Mouse (Mus musculus): ENCODE data around the gene Fam227b. TPM values are rescaled to one million over a fixed set of nuclear protein-coding genes. Genes with fewer than 3 reads are reported as not detected.
A peak's percentile ranks its signal among the peaks of the same experiment; 100 is the strongest.

Fam227b gene
- total RNA-seq (2021): under 1 TPM in 1 of 2 experiments, not detected in 1; 0.19 TPM
- long read RNA-seq, experiment 1: 0 reads
- long read RNA-seq, experiment 2, partial matches to known transcripts: 0 of 1 reads
- long read RNA-seq, experiment 2, other reads (novel, unspliced or antisense): 1 of 1 reads

DNA sequence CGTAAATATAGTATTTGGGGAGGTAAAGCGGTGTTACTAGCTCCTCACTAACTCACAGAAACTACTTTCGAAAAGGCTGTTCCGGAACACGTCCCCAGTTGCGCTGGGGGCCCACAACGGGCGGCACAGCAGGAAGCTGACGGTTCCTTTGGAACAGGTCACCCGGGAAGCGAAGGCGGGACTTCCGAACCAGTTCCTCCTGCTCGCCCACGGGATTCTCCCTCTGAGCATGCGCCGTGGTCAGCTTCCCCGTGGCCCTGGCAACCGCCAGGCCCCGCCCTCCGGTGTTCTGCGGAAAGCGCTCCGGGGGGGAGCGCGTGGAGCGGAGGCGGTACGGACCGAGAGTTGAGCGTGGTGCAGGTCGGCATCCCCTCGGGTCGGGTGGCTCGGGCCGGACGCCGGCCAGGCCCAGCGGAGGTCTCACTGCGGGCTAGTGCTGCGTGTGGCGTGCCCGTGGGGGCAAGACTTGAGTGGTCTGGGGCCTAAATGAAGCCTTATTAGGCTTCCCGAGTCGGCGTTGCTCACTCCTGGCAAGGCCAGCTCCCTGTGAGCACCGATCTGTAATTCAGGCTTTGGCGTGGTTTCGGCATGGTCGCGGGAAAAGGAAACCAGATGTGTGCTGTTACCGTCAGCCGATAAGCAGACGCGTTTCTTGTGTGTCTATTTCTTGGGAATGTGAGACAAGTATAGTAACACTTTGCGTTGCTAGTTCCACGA lies at the start of gene Fam227b, which contains the start of gene Dtwd1:
Fam227b (minus strand) TSS at position 150 of the 717 bp plus-strand sequence.
Dtwd1 (plus strand) TSS at position 287 of the 717 bp plus-strand sequence.
- peak; percentile 99 for DNase-seq (ENCODE audit: low spot score in 2 of 2)

DNA sequence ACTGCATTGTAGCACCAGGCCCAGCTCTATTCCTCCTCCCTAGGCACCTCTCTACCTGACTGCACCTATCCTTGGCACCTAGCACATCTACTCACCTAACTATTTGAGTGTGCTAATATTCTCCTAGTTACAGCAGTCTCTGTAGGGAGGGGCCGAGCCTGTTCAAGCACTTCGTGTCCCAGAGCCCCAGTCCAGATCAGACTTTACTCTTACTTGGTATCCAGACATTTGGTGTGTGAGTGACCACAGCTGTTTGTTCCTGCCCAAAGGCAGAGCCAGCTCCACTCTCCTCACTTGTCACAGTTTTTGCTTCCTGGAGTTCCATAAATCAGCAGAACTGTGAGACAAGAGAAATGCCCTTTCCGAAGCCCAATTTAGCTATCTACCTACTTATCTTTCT lies 47.2 kb upstream of the Fam227b start:
- no peak for DNase-seq (ENCODE audit: low spot score in 2 of 2)

DNA sequence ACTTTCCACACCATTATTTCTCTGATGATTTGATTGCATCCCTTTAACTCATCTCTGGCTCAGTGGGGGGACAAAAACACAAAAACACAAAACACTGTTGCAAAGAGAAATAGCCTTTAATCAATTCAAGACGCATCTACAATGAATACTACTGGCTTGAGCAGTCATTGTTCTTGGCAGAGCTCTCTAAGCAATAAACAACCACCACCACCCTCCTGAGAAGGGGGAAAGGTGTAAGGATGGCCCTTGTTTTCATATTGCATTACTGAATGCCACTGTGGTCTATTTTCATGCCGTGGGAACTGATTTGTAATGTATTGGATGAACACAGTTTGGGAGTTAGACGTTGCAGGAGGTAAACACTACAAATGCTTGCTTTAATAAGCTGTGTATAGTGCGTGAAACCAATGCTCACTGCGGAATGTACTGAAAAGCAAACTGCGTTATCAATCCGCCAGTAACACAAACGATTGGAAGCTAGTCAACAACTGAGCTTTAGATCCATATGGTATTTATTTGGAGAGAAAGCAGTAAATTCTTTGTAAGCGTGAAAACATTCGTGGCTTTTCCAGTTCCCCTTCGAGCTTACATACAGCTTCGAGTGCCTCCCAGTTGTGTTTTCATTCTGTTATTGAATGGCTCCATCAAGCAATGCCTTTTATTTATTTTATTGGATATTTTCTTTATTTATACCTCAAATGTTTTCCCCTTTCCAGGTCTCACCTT lies 44.0 kb upstream of the Fam227b start:
- DNase-seq (ENCODE audit: low spot score in 2 of 2): no peak

DNA sequence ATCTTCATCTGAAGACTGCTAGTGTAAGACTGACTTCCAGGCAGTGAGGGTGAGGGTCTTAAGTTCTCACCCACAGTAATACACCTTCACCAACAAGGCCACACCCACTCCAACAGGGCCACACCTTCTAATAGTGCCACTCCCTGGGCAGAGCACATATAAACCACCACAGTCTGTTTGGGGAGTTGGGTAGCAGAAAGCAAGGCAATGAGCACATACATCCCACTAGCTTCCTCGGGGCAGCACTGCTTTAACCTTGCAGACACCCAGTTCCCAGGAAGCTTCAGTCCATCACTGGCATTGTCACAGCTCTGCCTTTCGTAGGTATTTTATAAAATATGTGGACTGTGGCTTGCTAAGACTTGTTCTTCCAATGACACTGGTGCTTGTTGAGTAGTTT lies 40.3 kb upstream of the Fam227b start:
- DNase-seq (ENCODE audit: low spot score in 2 of 2): no peak

DNA sequence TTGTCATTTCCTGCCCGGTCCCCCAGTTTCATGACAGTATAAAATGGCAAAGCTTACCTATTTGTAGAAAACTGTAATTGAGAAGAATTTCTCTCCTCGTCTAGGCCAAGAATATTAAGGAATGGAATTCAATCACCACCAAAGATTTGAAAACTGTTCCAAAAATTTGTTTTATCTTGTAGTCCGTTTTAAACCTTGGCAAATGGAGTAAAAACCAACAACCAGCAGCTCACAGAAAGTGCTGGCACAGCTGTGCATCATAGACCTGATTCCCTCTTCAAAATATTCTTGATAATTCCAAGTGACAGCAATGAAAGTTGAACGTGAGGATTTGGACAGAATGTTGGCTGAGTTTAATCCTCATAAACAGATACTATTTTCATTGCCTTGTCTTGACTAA lies 39.5 kb upstream of the Fam227b start:
- no peak for DNase-seq (ENCODE audit: low spot score in 2 of 2)

DNA sequence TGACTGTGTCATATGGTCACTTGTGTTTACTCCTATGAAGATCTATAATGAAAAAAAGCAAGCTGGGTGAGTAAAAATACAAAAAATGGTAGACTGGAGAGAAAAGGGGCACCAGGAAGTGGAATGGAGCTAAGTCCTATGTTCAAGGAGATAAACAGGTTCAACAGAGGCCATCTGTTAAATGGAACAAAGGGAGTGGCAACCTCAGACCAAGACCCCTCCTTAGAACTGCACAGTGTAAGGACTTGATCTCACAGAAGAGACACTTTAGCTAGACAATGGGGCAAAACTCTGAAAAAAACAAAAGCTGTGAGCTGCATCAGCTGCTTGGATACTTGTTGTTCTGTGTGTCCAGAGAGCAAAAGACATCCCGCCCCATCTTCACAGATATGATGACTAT lies 19.6 kb upstream of the Fam227b start:
- no peak for DNase-seq (ENCODE audit: low spot score in 2 of 2)

DNA sequence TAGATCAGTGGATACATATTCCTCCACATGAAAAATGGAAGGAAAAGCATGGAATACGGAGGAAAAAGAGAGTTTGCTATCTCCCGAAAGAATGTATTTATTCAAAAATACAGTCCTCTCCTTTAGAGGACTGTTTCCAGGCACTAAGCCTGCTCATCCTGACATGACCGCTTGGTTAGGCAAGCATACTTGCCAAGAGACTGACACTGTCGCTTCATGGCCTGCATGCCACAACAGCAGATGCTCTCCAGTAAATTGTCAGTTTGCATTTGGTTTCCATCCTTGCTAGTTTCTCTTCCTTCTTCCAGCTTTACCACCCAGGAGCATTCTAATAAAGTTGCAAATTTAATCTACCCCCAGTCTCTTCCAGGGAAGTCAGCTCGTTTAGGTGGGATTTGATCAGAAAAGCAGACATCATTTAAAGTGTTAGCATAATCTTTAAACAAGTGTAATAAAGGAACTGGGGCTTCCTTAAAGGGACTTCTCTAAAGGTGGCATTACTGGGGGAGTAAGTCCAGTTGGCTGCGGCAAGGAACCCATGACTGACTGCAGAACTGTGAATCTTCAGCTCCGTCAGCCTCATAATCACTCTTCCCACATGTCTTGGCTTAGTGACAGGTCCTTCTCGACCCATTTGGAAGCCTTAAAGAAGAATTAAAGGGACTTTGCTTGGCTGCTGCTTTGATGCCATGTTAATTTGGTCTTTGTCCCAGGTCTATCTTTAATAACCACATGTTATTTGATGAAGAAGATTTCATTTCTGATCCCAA lies 15.2 kb upstream of the Fam227b start:
- DNase-seq (ENCODE audit: low spot score in 2 of 2): peak in 1 of 2 experiments; percentile 3

DNA sequence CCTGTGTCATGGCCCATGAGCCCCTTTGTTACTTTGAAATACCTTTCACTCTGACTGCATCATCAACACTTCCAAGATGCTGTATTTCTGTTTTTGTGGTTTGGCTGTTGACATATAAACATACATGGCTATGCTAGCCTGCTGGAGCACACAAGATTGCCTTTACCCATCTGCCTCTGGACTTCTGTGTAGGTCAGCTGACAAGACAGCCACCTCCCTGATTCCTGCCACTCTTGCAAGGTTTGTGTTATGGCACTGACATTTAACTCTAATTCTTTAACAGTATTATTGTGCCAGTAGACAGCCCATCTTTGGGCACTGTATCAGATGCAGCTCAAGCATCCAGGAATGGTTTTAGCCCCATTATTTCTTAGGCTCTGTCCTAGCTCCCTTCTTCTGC lies 14.5 kb upstream of the Fam227b start:
- no peak for DNase-seq (ENCODE audit: low spot score in 2 of 2)

DNA sequence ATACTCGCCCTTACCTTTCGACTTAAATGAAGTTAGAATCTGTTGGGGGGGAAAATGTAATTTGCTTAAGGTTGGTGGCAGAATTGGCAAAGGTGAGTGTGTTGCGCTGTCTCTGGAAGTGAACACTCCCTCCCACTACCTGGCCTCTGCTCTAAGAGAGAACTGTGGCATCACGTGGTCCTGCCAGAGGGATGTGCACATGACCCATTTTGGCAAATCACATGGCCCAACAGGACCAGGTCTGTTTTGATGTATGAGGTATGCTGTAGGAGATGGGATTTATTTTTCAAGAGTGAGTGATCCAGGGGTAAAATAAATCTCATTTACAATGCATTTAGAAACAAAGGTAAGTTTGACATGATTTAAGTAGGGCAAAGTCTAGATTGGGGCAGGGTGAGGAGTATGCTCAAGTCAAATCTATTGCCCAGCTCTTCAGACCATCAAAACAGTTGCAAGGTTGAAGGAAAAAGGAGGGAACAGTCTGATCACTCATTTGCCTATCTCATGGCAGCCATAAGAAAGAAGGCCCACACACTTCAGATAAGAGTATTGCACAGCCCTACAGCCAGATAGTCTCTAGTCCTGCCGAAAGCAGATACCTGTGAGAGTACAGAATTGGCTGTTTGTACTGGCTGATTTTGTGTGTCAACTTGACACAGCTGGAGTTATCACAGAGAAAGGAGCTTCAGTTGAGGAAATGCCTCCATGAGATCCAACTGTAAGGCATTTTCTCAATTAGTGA lies 13.6 kb upstream of the Fam227b start:
- no peak for DNase-seq (ENCODE audit: low spot score in 2 of 2)

DNA sequence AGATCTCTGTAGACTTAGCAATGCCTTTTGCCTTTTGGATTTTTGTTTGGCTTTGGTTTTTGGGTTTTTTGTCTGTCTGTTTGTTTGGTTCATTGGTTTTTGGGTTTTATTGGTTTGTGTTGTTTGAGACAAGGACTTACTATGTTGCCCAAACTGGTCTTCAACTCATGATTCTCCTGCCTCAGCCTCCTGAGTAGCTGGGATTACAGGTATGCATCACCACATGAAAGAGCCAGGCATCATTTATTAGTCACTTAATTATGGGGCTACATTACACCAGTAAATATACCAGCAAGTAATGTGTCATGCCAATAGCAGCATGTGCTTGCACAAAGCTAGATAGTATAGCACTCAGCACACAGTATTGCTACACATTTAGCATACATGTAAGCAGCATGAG lies 4.1 kb downstream of the Fam227b start:
- DNase-seq (ENCODE audit: low spot score in 2 of 2): peak in 1 of 2 experiments; percentile 48

DNA sequence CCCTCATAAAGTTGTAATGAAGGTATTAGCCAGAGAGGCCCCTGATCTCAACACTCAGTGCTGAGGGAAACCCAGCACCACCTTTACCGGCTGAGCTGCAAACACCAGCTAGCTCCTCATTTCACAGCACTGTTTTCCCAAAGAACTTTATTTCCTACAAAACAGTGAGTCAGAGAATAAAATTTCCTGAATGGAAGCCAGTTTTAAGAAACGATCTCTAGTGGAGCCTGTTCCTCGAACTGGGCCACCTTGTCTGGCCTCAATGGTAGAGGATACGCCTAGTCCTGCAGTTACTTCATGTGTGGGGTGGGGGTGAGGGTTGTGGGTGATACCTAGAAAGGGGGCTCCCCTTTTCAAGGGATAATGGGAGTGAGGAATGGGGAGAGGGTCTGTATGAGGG lies 57.2 kb downstream of the Fam227b start:
- no peak for DNase-seq (ENCODE audit: low spot score in 2 of 2)

DNA sequence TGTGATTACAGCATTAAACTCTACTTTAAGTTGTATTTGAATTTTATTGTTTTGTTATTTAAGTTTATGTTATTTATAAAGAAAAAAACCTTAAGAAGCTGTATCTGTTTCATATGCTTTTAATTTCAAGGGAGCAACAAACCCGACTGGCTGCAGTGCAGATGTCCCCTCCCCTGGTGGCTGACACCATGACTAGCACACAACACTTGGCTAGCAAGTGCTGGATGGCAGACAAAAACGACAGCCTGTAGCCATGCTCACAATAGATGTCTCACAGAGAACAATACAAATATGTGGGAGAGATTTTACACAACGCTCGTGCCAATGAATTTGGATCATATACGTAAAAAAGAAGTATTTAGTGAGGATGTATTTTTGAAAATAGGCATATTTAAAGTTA lies 61.4 kb downstream of the Fam227b start:
- DNase-seq (ENCODE audit: low spot score in 2 of 2): no peak

DNA sequence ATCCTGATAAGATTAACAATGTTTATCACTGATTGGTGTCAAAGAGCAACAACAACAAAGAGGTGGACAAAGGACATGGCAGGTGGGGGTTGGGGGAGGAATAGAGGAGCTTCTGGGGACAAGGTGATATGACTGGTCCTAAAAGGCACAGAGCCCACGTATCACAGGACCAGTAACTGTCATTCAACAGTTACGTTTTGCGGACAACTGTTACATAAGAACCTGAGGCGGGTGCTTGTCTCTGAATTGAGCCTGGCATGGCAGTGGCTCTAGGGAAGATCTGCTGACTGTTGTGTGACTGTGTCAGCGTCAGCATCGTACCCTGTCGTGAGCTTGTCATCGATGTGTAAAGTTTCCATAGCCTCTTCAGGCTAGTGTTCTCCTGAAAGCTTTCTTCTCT lies 65.6 kb downstream of the Fam227b start:
- no peak for DNase-seq (ENCODE audit: low spot score in 2 of 2)

DNA sequence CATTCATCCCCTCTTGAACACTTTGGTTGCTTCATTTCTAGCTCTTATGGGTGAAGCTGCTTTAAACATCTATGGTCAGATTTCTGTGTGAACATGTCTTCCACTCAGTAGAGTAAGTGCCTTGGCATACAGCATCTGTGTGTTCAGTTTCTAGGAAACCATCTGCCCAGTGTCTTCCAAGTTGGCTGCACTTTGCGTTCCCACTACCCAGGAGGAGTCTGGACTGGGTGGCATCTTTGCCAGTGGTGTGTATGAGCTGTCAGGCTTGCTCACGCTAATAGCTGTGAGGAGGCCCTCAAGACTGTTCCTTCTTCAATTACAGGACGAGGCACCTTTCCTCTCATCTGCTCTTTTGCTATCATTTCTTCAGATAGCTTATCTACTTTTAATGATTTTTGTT lies 67.5 kb downstream of the Fam227b start:
- DNase-seq (ENCODE audit: low spot score in 2 of 2): no peak

DNA sequence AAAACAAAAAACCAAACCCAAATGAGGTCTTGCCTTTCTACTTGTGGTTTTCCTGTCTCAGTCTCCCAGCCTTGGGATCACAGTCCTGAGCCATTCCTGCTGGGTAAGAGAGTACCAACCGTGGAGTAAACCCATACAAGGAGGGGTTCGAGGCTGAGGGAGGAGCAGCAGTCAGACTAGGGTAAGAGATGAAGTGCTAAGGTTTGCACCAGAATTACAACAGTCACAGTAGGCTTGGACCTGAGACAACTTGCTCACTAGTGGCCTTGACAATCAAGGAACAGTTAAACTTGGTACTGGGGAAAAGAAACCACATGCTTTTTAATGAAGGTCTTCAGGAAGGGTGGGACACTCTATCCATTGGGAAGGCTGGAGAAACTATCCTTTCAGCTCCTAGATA lies 72.7 kb downstream of the Fam227b start:
- no peak for DNase-seq (ENCODE audit: low spot score in 2 of 2)

DNA sequence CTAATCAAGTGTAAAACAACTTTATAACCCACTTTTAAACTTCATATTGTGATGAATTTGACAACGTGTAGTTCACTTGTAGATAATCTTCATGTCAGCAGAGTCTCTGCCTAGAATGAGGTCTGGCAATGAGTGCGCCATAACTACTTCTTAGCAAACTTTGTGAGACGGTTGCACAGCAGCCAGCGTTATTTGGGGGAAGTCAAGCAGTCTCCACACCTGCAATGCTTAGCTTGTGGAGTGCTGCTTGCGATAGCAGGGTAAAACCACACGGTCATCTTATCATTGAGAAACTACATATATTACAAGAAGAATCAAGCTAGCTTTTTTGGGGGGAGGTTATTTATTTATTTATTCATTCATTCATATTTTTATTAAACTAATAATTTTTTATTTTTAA lies 75.3 kb downstream of the Fam227b start:
- no peak for DNase-seq (ENCODE audit: low spot score in 2 of 2)

DNA sequence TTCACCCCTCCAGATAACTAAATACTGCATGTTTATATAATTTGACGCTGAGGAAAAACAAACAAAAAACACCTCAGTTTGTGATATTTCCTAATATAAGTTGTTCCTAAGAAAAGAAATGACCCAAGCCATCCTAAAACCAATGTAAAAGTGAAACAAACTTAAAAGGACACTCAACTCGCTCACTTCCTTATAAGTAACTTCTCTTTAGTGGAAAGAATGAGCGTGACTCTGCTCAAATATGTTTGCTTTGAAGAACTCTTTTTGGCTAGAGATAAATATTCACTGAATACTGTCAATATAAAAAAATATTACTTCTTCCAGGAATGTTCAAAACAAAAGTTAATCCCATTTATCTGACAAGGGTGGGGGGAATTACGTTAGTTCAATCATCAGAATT lies 78.1 kb downstream of the Fam227b start:
- no peak for DNase-seq (ENCODE audit: low spot score in 2 of 2)

DNA sequence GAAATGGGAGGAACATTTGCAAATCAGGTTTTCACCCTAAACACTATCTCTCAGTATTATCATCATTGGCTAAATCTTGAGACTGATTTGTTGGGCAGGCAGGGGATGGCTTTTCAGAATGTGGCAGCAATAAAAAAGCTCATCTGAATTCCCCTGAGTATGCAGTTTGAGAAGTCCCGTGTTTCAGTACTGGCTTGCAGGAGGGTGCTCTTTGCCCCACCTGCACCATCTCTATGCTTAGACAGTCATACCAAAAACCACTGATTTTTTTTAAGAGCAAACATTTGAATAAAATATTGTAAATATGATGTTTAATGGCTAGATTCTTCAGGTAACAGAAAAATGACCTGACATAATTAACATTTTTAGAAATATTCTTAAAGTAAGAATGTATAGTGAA lies 82.1 kb downstream of the Fam227b start:
- DNase-seq (ENCODE audit: low spot score in 2 of 2): no peak

DNA sequence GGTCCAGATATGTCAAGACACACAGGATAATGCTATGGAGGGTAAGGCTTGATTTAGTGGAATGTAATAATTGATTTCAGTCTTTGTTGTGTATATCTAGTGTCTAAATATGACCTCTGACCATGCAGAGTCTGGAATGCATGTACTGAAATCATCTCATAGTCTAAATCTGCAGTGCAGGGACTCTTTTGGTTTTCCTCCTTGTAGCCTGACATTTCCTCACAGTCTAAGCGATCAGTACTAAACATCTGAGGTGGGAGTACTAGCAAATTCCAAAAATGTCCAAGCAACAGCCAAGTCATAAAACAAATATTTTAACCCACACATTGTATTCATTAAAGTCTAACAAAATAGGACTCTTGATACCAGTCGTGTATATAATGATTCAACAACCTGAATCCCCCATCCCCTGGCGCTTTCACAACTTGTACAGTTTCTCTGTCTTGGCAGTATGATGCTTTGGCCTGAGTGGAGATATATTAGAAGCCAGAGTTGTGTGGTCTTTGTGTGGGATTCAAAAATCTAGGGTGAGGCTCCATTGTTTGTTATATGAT lies 86.4 kb downstream of the Fam227b start:
- DNase-seq (ENCODE audit: low spot score in 2 of 2): no peak

DNA sequence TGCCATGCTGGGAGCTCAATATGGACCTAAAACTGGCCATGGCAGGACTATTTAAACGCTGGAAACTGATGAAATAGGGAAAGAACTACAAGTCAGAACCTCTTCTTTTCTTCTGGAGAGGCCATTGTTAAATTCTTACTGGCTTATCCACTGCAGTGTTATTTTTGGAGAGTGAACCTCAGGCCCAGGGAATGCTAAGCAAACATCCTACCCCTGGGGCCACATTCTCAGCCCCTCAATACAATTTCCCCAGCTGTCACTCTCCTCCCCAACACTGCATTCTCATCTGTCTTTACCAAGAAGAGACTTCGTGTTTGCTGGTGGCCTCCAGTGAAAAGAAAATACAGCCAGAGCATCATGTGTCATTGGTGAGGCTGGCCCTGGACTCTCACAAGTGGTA lies 87.0 kb downstream of the Fam227b start:
- no peak for DNase-seq (ENCODE audit: low spot score in 2 of 2)

DNA sequence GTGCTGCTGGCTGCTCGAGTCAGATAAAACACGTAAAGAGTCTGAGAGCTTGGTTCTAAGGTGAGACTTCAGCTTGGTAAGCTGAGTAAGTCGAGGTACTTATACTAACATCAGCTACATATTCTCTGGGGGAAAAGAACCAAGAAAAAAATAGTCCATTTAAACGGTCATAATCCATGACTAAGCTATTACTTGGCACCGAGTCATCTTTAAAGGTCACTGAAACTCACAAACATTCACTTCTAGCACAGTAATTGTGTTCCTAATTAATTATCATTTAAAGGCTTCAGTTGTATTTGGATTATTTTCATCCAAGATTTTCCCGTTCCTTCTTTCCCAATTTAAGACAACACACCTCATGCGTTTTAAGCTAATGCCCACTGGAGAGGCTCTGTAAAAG lies 88.9 kb downstream of the Fam227b start:
- no peak for DNase-seq (ENCODE audit: low spot score in 2 of 2)

Measured in left cerebral cortex, adult 18-20 months (tissue).